Mouse (Mus musculus): ENCODE data around the gene Btbd35f16. TPM values are rescaled to one million over a fixed set of nuclear protein-coding genes. Genes with fewer than 3 reads are reported as not detected.
"Not testable (repeated sequence)": the region's sequence is repeated elsewhere in the genome, so short reads cannot be mapped to it uniquely, and the experiment has no call there.

Gene Btbd35f16
- polyA plus RNA-seq (2016; fragmentation: Nextera tagmentation; extraction: Ambion mirVana) = not detected in 2 replicates

DNA sequence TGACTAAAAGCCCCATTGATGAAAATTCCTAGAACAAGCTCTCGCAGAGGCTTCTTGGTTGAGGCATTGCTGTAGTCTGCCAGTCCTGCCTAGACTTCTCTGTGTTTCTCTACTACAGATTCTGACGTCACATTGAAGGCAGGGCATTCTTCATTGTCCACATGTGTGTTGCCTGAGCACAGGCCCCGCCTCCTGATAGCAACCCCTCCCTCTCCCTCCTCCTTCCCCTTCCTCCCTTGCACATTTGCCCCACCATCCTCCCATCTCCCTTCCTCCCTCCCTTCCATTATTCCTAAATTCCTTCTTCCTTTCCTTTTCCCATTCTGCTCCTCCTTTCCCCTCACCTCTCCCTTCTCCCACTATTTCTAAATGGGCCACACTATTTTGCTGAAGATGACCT is at the start of gene Btbd35f16:
Gene Btbd35f16 (minus strand): TSS at position 101 of the 400 bp plus-strand sequence.
- H3K4me1 ChIP-seq; H3K27me3 ChIP-seq (ENCODE audit: poor library complexity, severe bottlenecking); H3K4me3 ChIP-seq; H3K9me3 ChIP-seq; DNase-seq (ENCODE audit: extremely low spot score, low spot score); H3K36me3 ChIP-seq (replicated peaks); H3K27ac ChIP-seq: not testable (repeated sequence)
- WGBS = 80% methylated on average over 1 of the region's 3 CpGs

Other genes with a start within 250 kb of the Btbd35f16 start
- not detected in 2 replicates for gene Btbd35f10, start 204.1 kb downstream of the Btbd35f16 start, polyA plus RNA-seq (2016; fragmentation: Nextera tagmentation; extraction: Ambion mirVana)
- gene Btbd35f3, start 80.7 kb upstream of the Btbd35f16 start, polyA plus RNA-seq (2016; fragmentation: Nextera tagmentation; extraction: Ambion mirVana) = not detected in 2 replicates
- not detected in 2 replicates for gene Btbd35f28, start 239.6 kb upstream of the Btbd35f16 start, polyA plus RNA-seq (2016; fragmentation: Nextera tagmentation; extraction: Ambion mirVana)